Mouse (Mus musculus) thymus, postnatal 10 days (tissue): ENCODE data around the gene Hist4h4.
"Not testable (repeated sequence)": the region's sequence is repeated elsewhere in the genome, so short reads cannot be mapped to it uniquely, and the experiment has no call there.

Experiments used
- DNase-seq, 2 experiments: peaks; one replicate each; pipeline ENCODE4 v3.0.0; 2021; ENCODE audit warnings: low spot score in 2 of 2

Hist4h4 gene

DNA sequence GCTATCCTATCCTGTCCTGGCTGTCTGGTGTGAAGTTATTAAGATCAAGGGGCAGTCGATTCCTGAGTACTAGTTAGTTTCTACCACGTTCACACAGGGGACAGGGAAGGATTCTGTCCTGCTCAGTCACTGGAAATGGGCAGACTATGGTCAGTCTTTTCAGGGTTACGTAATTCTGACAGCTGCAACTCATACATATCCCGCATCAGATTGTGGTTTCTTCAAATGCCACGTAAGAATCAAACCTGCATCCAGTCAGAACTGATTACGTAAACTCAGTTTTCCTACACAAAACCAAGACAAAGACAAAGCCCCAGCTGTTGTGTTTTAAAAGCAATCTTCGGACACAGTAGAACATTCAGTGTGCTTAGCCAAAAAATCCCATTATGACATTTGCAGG is 11.2 kb upstream of the Hist4h4 start:
- DNase-seq, result no peak

DNA sequence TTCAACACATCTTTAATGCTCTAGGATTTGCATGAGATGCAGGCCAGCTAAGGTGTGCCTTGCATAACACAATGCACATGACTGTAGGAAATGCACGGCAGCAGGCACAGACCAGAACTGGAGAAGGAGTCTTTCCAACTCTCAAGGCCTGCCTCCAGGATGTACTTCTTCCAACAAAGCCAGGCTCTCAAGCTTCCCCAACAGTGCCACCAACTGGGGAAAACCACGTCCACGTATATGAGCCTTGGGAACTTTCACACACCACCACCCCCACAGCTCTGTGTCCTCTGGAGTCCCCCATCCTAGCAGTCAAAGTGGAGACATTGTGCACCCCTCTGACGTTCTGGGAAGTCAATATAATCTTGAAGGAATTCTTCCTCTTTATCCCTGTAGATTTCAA is 8.9 kb upstream of the Hist4h4 start:
- no peak for DNase-seq

DNA sequence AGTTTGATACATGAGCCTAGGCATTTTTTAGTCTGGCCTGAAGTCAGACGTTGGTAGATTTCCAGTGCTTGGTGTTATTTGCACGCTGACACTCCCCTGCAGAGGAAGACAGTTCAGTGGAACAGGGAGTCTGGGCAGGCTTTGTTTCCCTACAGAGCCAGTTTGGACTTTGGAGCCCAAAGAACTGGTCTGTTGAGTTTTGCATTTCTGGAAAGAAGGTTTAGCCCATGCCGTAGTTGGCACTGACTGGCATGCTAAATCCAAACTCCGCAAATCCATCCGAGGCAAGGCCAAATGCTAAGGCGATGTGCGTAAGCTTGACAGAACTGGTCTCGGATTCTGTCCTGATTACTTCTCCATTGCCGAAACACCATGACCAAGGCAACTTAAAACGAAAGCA is 7.0 kb upstream of the Hist4h4 start:
- no peak for DNase-seq

DNA sequence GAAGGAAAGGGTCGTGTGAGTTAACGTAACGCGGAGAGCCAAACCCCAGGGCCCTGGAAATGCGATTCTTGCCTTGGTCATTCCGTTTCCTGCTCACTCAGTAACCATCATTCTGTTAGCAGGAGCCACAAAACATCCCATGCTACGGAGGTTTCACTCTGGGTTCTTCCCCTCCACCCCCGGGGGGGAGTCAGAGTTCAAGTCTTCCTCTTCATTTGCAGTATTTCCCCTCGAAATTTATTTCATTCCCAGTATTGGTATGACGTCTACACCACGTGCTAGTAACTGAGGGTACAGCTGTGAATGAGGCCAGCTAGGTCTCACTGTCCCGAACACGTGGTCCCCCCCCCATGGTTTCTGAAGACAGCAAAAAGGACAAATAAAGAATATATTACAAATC is 5.5 kb upstream of the Hist4h4 start:
- no peak for DNase-seq

DNA sequence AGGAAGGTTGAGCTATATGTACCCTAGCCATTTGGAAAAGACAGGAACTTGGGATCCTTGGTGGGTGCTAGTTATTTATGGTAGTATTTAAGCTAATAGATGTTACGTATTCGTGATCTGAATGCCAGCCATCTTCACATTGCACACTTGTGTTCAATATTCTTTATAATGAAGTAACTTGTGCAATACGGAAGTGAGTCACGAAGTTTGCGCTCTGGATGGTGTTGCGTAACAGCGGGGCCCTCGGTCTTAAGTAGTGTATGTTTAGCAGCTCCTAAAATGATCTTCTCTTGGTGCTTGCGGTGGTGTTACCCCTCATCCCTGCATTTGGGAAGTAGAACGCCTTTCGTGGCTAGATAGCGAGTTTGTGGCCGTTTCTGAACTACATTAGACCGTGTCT is 4.9 kb upstream of the Hist4h4 start:
- peak in 1 of 2 experiments; percentile 33 for DNase-seq

DNA sequence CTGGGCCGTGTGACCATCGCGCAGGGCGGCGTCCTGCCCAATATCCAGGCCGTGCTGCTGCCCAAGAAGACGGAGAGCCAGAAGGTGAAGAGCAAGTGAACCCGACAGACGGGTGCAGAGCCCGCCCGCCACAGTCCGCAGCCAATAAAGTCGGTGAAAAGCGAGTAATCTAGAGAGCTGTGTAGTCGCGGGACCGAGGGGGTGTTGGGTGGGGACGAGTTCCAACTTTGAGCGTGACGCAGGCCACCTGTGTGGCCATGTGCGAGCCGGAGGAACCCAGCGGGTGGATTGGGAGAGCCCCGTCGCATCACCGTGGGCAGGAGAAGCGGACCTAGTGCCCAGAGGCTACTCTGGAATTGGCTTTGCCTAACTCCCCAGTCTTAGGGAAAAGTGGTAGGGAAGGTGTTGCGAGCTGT is 4.4 kb upstream of the Hist4h4 start:
- peak in 1 of 2 experiments; percentile 31 for DNase-seq

DNA sequence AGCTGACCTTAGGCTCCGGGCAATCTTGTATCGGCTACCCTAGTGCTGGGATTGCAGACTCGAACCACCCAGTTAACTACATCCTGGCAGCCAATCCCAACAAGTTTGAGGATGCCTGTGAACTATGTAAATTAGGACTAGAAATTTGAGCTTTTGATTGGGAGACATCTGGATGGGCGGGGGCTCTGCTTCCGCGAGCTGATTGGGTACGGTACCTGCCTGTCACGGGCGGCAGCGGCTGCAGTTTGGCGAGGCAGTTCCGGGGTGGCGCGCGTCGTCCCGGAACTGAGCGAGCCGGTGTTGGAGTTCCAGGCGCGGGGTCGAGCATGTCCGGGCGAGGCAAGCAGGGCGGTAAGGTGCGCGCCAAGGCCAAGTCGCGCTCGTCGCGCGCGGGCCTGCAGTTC is 3.8 kb upstream of the Hist4h4 start, which contains the start of gene H2afj:
TSS of gene H2afj (plus strand) at position 231 of the 404 bp plus-strand sequence.
- peak; percentile 97 to 100 for DNase-seq

DNA sequence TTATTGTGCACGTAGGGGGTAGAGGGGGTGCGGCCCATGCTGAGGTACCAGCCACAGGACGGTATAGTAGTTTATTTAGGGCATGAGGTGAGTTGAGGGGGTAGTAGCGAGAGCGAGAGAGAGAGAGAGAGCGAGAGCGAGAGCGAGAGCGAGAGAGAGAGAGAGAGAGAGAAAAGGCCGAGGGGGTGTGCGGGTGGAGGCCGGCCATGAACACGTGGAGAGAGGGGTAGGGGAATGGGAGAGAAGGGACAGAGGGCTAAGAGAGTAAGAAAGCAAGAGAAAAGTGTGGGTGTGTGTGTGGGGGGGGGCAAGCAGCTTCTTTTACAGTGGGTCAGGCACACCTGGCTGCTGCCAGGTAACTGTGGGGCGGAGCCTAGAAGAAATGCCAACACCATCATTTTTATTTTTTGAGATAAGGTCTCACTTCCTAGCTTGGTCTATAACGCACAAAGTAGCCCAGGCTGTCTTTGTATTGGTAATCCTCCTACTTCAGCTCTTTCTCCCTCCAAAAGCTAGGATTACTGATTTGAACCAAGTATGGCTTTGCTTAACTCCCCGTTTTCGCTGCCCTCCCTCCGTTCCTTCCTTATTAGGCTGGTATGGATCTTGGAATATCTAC is 3.3 kb upstream of the Hist4h4 start:
- DNase-seq, result no peak

DNA sequence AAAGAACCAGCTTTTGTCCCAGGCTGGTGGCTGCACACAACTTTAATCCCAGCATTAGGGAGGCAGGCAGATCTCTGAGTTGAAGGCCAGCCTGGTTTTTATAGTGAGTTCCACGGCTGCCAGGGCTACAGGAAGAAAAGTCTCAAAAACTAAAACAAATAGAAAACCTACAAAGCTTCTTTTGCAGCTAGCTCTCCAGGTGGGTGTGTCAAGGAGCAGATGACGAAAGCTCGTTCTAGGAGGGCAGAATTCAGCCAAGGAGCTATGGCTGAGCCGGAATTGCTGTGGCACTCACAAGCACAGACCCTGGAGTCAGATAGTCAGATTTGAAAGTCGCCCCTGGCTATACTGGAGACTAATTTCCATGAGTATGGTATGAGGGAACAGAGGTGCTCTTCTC is 2.6 kb upstream of the Hist4h4 start:
- DNase-seq, result no peak

DNA sequence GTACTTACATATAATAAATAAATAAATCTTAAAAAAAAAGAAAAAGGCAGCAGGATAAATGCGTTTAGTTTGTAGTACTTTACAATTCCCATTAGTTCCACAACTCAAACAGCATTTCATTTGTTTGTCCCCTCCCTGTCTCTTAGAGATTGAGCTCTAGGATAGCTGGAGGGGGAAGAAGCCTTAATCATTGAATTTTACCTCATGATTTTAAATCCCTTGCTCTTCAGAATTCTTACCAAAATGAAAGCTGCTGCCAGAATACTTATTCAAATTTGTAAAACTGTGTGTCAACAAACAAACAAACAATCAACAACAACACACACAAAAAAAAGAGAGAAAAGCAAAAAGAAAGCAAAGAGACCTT is 1.2 kb upstream of the Hist4h4 start:
- no peak for DNase-seq

DNA sequence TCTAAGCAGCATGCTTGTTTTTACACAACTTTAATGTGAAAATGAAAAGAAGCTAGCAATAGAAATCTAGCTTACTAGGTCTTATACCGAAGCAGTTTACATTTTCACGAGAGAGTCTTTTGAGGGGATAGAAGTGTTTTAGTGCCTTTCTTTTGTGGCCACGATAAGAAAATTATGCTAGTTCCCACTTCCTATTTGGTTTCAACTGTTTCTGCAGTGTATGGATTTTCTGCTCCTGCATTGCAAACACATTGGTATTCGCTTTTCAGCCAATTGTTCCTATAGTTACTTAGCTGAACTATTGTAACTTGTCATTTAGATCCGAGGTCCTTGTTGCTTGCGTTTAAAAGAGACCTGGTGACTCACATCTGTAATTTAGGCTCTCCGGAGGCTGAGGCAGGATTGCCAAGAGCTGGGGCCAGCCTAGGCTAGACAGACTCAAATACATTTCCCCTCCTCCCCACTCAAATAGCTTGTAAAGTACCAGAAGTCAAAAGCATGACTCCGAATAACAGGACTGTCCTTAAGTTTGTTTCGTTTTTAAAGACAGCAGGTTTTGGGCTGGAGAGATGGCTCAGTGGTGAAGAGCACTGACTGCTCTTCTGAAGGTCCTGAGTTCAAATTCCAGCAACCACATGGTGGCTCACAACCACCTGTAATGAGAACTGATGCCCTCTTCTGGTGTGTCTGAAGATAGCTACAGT is 642 bp upstream of the Hist4h4 start:
- no peak for DNase-seq

DNA sequence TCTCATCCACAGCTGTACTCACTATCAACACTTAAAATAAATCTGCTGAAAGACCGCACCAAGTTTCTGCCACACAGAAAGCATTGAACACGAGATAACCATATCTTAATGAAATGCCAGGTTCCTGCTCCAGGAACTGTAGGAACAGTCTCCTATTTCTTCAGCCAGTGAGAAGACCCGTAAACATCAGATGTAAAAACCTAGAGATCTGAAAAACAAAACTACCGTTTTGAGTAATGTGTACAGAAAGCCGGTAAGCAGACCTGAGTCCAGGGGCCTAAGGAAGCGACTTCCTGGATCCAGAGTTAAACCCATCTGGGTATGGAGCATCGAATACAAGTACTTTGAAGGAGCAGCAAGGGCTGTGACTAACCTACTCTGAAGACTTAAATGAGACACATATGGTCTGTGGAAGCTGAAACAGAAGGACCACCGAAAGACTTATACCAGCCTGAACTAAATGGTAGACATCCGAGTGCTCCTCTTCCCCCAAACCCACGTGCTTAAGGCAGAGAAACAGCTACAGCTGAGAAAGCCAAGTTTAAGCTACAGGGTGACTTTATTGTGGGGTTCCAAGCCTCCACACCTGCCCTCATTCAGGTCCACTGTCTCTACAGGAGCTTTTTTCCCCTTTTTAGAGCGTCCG is 999 bp downstream of the Hist4h4 start:
- peak in 1 of 2 experiments; percentile 14 for DNase-seq

DNA sequence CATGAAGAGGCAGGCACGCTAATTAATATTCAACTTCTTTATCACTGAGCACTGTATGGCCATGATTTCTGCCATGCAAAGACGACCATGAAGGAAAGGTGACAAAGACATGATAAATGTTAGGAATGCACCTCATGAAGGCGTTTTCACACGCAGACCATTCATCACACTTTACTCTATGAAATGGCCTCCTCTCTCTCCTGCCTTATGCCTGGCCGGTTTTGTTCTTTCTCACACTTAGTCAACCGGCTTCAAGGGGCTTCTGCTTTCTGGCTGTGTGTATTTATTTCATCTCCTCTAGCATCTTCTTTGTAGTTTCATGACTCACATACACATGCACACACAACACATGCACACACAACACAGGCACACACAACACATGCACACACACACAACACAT is 2.9 kb downstream of the Hist4h4 start:
- no peak for DNase-seq

DNA sequence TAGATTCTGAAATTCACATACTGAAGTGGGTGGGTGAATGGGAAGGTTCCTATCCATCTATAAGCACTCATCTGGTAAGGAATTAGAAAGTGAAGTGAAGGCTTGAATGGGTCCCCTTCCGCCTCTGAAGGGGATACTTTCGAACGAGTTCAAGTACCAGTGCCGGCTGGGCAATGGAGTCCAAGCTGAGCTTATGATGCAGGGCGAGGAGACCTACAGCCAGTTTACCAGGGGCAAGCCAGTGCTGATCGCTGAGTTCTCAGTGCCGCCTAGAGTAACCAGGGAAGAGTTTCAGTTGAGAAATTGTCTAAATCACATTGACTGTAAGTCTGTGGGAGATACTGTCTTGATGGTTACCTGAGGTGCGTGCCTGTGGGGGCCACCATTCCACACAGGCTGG is 3.5 kb downstream of the Hist4h4 start:
- no peak for DNase-seq

DNA sequence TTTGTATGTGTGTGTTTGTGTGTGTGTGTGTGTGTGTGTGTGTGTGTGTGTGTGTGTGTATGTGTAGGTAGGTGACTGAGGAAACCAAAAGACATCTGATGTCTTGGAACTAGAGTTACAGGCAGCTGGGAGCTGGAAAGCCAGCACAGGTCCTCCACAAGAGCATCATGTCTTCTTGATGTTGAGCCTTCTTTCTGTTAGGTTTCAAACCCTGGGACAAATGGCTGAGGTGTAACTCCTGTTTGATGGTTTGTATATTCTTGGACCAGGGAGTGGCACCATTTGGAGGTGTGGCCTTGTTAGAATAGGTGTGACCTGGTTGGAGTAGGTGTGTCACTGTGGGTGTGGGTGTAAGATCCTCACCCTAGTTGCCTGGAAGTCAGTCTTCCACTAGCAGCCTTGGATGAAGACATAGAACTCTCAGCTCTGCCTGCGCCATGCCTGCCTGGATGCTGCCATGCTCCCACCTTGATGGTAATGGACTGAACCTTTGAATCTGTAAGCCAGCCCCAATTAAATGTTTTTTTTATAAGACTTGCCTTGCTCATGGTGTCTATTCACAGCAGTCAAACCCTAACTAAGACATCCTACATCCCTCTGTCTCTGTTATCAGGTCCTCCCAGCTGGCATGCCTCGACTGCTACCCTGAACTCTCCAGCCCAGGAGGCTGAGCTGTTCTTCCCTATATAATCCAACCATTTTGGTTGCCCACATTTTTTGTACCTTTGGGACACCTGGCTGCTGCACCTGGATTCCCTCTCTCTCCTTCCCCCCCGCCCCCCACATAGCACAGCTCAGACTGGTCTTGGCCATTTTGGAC is 6.1 kb downstream of the Hist4h4 start:
- DNase-seq, result not testable (repeated sequence)

DNA sequence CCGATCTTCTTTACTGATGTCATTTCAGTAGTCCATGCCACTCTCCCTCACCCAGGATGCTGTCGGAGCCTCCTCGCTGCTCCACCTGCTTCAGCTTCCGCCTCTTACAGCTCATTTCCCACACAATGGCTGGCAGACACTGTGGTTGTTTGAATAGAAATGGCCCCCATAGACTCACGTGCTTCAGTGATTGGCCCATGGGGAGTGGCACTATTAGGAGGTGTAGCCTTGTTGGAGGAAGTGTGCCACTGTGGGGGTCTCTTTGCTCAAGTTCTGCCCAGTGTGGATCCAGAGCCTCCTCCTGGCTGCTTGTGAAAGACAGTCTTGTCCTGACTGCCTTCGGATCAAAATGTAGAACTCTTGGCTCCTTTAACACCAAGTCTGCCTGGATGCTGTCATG is 8.4 kb downstream of the Hist4h4 start:
- DNase-seq, result no peak

DNA sequence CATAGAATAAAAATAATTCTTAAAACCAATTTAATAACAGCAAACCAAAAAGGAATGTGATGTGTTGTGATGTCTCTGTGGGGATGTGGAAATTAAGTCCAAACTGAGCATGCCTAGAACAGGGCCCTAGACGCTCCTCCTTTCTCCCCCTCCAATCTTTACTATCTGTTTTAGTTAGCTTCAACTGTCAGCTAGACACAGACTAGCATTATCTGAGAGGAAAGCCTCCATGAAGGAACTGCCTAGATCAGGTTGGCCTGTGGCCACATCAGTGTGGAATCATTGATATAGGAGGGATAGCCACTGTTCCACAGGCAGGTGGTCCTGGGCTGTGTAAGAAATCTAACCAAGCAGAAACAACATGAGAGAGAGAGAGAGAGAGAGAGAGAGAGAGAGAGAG is 9.1 kb downstream of the Hist4h4 start:
- no peak for DNase-seq

DNA sequence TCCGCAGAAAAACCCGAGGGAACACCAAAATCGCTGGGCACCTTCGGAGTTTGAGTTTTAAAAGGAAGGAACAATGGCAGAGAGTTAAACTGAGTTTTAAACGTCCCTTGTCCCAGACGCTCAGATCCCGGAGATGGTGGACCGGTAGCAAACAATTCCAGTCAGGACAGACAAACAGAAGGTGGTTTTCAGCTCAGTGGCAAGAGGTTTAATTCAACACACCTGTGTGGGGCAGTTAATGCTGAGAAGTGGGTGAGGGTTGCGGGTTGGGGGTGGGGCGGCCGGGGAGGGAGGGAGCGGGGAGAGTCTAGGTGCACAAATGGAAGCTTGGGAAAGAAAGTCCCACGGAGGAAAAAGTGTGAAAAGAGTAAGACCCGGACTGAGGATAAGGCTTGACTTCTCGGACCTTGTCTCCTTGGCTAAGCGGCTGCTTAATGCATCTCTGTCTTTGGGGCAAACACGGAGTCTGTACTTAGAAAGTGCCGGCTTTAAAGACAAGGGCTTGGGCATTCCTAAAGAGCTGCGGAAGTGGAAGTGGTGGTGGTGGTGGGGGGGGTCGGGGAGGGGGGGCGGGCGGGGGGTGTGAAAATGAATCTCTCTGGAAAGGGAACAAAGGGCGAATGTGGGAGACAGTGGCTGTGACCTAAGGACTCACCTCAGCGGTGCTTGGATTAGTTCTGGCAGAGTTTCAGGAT is 10.2 kb downstream of the Hist4h4 start:
- no peak for DNase-seq

DNA sequence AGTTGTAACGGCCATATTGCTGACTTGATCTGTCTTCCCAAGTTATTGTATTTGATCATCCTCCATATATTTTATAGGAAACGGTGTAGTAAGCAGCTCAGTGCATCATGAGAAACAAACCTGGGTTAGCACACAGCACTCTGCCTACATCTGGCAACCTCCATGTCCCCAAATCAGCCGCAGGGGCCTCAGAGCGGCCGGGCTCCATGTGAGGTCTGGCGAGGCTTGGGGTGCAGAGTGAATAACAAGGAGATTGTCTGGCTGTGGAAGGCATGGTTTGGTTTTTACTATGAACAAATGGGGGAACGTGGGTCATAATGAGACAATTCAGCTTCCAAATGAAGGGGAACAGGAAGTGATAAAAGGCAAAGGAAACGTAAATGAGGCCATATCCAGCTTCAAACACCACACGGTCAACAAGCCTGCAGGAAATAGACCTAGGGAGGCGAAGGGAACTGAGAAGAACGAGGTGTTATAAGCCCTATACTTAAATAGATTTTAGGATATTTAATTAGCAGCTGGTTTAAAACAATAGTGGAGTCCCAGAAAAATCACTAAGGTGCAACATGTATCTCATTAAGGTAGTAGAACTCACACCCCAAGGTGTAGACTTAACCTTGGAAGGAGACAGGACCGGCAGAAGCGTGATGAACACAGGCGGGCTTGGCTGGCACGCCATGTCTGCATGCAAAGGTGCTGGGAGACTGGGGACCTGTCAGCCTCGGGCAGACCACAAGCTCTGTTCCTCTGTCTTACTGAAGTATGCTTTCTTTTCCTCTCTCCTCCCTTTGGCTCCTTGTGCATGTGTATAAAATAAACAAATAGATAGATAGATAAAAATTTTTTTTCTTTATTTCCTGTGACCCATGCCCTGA is 11.1 kb downstream of the Hist4h4 start:
- DNase-seq, result peak in 1 of 2 experiments; percentile 27

DNA sequence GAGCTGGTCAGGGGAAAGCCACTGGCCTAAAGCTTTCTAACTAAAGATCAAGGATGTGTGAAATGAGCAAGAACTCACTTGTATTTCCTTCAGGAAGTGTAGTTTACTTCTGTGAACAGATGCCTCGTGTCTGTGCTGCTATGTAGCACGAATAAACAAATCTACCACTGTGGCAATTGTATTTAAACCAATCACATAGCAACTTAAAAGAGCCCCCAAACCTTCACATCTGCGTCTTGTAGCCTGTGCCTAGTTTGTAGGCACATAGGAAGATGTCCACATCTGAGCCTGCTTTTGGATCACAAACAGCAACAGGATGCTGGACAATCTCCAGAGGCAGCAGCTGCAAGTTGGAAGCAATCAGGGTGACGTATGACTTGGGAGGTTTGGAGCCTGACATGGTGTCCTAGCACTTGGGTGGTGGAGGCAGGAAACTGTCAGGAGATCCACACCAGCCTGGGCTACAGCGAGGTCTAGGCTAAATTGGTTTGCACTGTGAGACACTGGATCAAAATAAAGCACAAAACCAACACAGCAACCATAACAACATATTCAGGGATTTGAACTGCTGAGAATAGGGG is 14.7 kb downstream of the Hist4h4 start:
- no peak for DNase-seq
